Mouse (Mus musculus): ENCODE measurements around the gene I830077J02Rik. TPM values are rescaled to one million over a fixed set of nuclear protein-coding genes. Genes with fewer than 3 reads are reported as not detected.

The I830077J02Rik gene
- polyA plus RNA-seq, 1 experiment from 2014 or later, result 0.93 TPM

DNA sequence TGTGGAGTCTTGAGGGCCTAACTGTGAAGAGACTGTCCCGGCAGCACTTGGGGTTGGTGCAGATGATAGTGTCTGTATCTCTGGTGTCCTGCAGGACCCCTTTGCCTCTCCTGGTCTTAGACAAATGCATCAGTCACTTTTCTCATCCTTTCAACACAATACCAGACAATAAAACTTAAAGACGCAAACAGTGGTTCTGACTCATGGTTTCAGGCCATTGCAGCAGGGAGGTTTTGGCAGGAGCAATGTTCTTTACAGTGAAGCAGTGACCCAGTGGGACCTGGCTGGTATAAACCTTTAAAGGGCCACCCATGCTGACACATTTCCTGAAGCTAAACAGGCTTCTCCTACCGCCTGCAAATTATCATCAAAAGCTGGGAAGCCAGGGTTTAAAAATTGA, 41.3 kb downstream of the I830077J02Rik start:
- no peak overlapping the region for H3K4me3 ChIP-seq (ENCODE audit: low read length)
- no peak for ATAC-seq (ENCODE audit: low read depth)
- 61% methylated on average over 3 of the region's 3 CpGs for WGBS
- no peaks in the 10 kb centered on the region for H3K9me3 ChIP-seq (ENCODE audit: control insufficient read depth, low read length)
- no peaks in the 10 kb centered on the region for H3K27me3 ChIP-seq (ENCODE audit: control insufficient read depth, insufficient read depth, low read depth, low read length)
- no peak overlapping the region for H3K9ac ChIP-seq (ENCODE audit: low read length)
- no peak overlapping the region for H3K4me2 ChIP-seq (ENCODE audit: low read depth, low read length)
- H3K4me1 ChIP-seq (replicated peaks; ENCODE audit: control insufficient read depth, insufficient read depth, low read length), result peaks cover 18% of the 10 kb centered on the region
- H3K36me3 ChIP-seq (ENCODE audit: control insufficient read depth, insufficient read depth, low read length), result no peaks in the 10 kb centered on the region
- no peak overlapping the region for H3K27ac ChIP-seq (ENCODE audit: low read length)

DNA sequence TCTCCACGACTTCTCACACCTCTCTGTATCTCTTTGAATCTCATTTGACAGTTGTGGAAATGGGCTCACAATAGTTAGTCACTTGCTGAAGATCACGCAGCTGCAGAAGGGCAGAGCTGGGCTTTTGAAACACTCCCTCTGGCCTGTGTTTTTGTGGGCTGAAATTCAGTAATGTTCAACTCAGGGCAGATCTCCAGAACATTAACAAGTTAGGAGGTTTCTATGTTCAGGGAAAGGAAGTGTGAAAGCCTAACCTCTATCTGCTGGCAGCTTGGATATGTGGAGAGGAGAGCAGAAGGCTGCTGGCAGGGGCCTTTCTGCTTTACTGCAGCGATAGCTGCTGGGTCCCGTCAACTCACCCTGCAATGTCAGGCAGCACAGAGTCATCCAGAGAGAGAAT, 42.2 kb downstream of the I830077J02Rik start:
- 60% methylated on average over 4 of the region's 4 CpGs for WGBS
- no peak overlapping the region for H3K9ac ChIP-seq (ENCODE audit: low read length)
- H3K27ac ChIP-seq (ENCODE audit: low read length), result no peak overlapping the region

DNA sequence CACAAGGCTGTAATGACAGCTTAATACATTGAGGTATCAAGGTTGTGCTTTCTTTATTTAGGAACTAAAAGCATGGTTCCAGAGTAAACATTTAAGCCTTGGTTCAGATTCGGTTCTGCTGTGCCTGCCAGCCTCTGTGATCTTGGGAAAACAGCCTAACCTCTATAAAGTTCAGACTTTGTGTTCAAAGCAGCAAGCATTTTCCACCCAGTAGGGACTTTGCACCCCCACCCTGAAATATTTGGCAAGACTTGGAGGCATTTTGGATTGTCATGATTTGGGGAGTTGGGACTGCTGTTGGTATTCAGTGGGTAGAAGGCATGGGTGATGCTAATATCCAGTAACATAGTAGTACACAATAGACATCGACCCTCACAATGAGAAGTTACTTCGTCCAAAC, 43.5 kb downstream of the I830077J02Rik start:
- Histone ChIP-seq H3K9ac (ENCODE audit: low read length) (no peak overlapping the region), H3K27ac (ENCODE audit: low read length) (no peak overlapping the region), H3K36me3 (ENCODE audit: control insufficient read depth, insufficient read depth, low read length) (no peaks in the 10 kb centered on the region), H3K4me3 (ENCODE audit: low read length) (no peak overlapping the region), H3K9me3 (ENCODE audit: control insufficient read depth, low read length) (no peaks in the 10 kb centered on the region), H3K27me3 (ENCODE audit: control insufficient read depth, insufficient read depth, low read depth, low read length) (no peaks in the 10 kb centered on the region), H3K4me2 (ENCODE audit: low read depth, low read length) (no peak overlapping the region), H3K4me1 (replicated peaks; ENCODE audit: control insufficient read depth, insufficient read depth, low read length) (peaks cover 3% of the 10 kb centered on the region; the same call in 1 of the 2 replicates)
- WGBS, result 66% methylated on average over 3 of the region's 3 CpGs
- no peak for ATAC-seq (ENCODE audit: low read depth)

More for the DNA sequence above, 42.2 kb downstream of the I830077J02Rik start:
- Histone ChIP-seq H3K36me3 (ENCODE audit: control insufficient read depth, insufficient read depth, low read length) (no peaks in the 10 kb centered on the region), H3K4me1 (replicated peaks; ENCODE audit: control insufficient read depth, insufficient read depth, low read length) (peaks cover 15% of the 10 kb centered on the region), H3K4me3 (ENCODE audit: low read length) (no peak overlapping the region), H3K9me3 (ENCODE audit: control insufficient read depth, low read length) (no peaks in the 10 kb centered on the region), H3K27me3 (ENCODE audit: control insufficient read depth, insufficient read depth, low read depth, low read length) (no peaks in the 10 kb centered on the region), H3K4me2 (ENCODE audit: low read depth, low read length) (no peak overlapping the region)
- ATAC-seq (ENCODE audit: low read depth), result no peak

DNA sequence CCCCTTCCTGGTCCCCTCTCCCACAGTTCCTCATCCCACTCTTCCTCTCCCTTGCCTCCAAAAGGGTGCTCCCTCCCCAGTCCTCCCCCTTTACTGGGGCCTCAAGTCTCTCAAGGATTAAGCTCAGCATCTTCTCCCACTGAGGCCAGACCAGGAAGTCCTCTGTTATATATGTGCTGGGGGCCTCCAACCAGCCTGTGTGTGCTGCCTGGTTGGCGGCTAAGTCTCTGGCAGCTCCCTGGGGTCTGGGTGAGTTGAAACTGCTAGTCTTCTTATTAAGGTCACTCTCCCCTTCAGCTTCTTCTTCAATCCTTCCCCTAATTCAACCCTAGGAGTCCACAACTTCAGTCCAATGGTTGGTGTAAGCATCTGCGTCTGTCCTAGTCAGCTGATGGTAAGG, 49.4 kb downstream of the I830077J02Rik start:
- Histone ChIP-seq H3K27me3 (ENCODE audit: control insufficient read depth, insufficient read depth, low read depth, low read length) (no peaks in the 10 kb centered on the region), H3K9me3 (ENCODE audit: control insufficient read depth, low read length) (no peaks in the 10 kb centered on the region), H3K4me2 (ENCODE audit: low read depth, low read length) (no peak overlapping the region), H3K36me3 (ENCODE audit: control insufficient read depth, insufficient read depth, low read length) (no peaks in the 10 kb centered on the region), H3K9ac (ENCODE audit: low read length) (no peak overlapping the region), H3K4me1 (replicated peaks; ENCODE audit: control insufficient read depth, insufficient read depth, low read length) (no peaks in the 10 kb centered on the region), H3K27ac (ENCODE audit: low read length) (no peak overlapping the region), H3K4me3 (ENCODE audit: low read length) (no peak overlapping the region)
- ATAC-seq (ENCODE audit: low read depth), result no peak
- WGBS, result 94% methylated on average over 2 of the region's 2 CpGs

DNA sequence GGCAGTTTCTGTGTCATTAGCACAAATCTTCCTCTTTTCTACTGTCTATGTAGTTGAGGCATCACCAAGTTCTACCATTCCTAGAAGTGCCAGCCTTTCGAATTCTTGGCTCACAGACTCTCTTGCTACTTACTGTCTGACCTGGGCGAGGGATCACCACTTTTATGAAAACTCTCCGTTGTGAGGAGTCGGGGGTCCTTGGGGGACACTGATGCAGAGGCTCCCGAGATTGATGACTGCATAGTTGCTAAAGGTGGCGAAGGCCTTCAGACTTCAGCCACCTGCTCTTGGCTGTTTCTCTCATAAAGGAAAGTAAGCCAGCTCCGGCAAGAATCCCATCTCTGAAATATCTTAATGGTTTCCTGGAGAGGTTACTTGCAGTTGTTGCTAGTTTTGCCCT, 50.4 kb downstream of the I830077J02Rik start:
- Histone ChIP-seq H3K4me1 (replicated peaks; ENCODE audit: control insufficient read depth, insufficient read depth, low read length) (0 out of 2 replicates have a peak, but pooled peaks cover under 1% of the 10 kb centered on the region), H3K4me2 (ENCODE audit: low read depth, low read length) (no peak overlapping the region), H3K9ac (ENCODE audit: low read length) (no peak overlapping the region), H3K27ac (ENCODE audit: low read length) (no peak overlapping the region), H3K27me3 (ENCODE audit: control insufficient read depth, insufficient read depth, low read depth, low read length) (no peaks in the 10 kb centered on the region), H3K36me3 (ENCODE audit: control insufficient read depth, insufficient read depth, low read length) (no peaks in the 10 kb centered on the region), H3K4me3 (ENCODE audit: low read length) (no peak overlapping the region), H3K9me3 (ENCODE audit: control insufficient read depth, low read length) (no peaks in the 10 kb centered on the region)
- ATAC-seq (ENCODE audit: low read depth), result no peak
- 90% methylated on average over 7 of the region's 7 CpGs for WGBS

DNA sequence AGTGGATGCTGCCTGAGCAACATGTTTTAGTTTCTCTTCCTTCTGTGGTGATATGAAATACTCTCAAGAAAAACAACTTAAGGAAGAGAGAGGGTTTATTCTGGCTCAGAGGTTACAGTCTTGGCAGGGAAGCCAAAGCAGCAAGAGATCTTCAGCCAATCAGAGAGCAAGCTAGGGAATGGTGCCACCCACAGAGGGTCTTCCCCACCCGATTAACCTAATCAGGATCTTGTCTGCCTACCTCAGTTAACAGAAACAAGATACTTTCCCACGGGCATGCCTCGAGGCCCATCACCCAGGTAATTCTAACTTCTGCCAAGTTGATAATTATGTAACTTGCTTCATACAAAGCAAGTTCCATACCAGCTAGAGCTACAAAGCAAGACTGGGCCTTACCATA, 52.0 kb downstream of the I830077J02Rik start:
- ATAC-seq (ENCODE audit: low read depth), result no peak
- WGBS, result 43% methylated on average over 3 of the region's 3 CpGs
- H3K4me1 ChIP-seq (replicated peaks; ENCODE audit: control insufficient read depth, insufficient read depth, low read length), result 0 out of 2 replicates have a peak, but pooled peaks cover 3% of the 10 kb centered on the region
- no peak overlapping the region for H3K9ac ChIP-seq (ENCODE audit: low read length)
- no peak overlapping the region for H3K27ac ChIP-seq (ENCODE audit: low read length)
- no peaks in the 10 kb centered on the region for H3K36me3 ChIP-seq (ENCODE audit: control insufficient read depth, insufficient read depth, low read length)
- H3K27me3 ChIP-seq (ENCODE audit: control insufficient read depth, insufficient read depth, low read depth, low read length), result no peaks in the 10 kb centered on the region
- H3K4me2 ChIP-seq (ENCODE audit: low read depth, low read length), result no peak overlapping the region
- no peak overlapping the region for H3K4me3 ChIP-seq (ENCODE audit: low read length)
- H3K9me3 ChIP-seq (ENCODE audit: control insufficient read depth, low read length), result no peaks in the 10 kb centered on the region

DNA sequence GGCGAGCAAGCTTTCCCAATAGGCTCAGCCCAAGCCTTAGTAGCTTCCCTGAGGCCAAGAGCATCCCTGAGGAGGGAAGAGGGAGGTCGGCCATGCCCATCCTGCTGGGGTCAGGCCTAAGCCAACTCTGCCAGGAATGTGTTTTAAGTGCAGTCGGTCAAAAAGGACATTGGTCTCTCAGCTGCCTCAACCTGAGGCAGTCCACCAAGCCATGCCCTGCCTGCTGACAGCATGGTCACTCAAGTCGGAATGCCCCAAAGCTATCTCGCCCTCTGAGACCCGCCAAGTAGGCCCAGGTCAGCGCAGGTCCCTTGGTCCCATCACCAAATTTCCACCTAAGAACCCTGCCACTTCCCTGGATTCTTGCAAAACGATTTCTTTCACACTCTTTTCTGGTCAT, 53.7 kb downstream of the I830077J02Rik start:
- Histone ChIP-seq H3K36me3 (ENCODE audit: control insufficient read depth, insufficient read depth, low read length) (no peaks in the 10 kb centered on the region), H3K4me1 (replicated peaks; ENCODE audit: control insufficient read depth, insufficient read depth, low read length) (0 out of 2 replicates have a peak, but pooled peaks cover 3% of the 10 kb centered on the region), H3K4me2 (ENCODE audit: low read depth, low read length) (no peak overlapping the region), H3K27ac (ENCODE audit: low read length) (no peak overlapping the region), H3K9me3 (ENCODE audit: control insufficient read depth, low read length) (no peaks in the 10 kb centered on the region), H3K27me3 (ENCODE audit: control insufficient read depth, insufficient read depth, low read depth, low read length) (no peaks in the 10 kb centered on the region), H3K9ac (ENCODE audit: low read length) (no peak overlapping the region), H3K4me3 (ENCODE audit: low read length) (no peak overlapping the region)
- no peak for ATAC-seq (ENCODE audit: low read depth)
- 86% methylated on average over 8 of the region's 8 CpGs for whole genome bisulfite sequencing

DNA sequence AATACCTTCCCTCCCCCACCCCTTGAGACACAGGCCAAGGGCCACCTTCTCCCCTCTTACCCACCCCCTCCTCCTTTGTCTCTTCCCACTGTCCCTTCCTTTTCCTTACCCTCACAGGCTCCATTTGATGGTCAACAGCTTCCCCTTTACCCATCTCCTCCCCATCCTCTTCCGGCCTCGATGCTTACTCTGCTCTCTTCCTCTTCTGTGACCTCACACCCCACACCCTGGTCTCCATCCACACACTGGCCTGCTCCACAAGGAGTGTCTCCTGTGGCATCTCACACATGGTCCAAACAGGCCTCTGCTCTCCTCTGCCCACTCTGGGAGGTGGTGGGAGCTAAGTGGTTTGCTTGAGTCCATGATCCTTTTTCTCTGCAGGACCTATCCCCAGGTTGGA, 54.5 kb downstream of the I830077J02Rik start:
- ATAC-seq (ENCODE audit: low read depth), result peak; percentile 26; the same call in 1 of the 2 replicates
- H3K9me3 ChIP-seq (ENCODE audit: control insufficient read depth, low read length), result no peaks in the 10 kb centered on the region

DNA sequence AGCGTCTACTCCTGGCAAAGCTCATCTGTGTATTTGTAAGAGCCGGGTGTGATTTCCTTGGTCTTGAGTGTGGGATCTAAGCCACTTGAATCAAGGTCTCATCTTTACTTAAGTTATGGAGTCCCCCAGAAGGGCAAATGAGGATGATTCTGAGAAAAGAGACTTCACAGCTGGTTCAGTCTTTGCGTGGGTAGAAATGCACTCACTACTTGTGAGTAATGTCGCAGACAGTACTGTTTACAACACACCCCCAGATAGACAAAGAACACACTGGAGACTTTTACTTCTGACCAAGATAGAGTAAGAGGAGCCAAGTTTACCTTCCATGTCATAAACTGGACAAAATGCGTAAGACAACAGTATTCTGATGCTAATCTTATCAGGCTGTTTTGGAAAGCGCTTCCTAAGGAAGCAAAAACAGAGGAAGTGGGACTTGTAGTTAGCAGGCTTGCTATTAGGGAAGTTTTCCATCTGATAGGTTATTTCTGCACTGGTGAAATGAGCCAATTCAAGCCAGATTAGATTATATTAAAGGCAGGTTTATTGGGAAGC, 55.1 kb downstream of the I830077J02Rik start:
- H3K27me3 ChIP-seq (ENCODE audit: control insufficient read depth, insufficient read depth, low read depth, low read length), result no peaks in the 10 kb centered on the region
- peaks cover 4% of the 10 kb centered on the region for H3K4me1 ChIP-seq (replicated peaks; ENCODE audit: control insufficient read depth, insufficient read depth, low read length)
- 0 out of 2 replicates have a peak, but pooled peaks have one; percentile 23 for ATAC-seq (ENCODE audit: low read depth)
- 61% methylated on average over 6 of the region's 6 CpGs for WGBS
- H3K27ac ChIP-seq (ENCODE audit: low read length), result no peak overlapping the region
- no peak overlapping the region for H3K4me2 ChIP-seq (ENCODE audit: low read depth, low read length)
- no peak overlapping the region for H3K4me3 ChIP-seq (ENCODE audit: low read length)
- no peaks in the 10 kb centered on the region for H3K36me3 ChIP-seq (ENCODE audit: control insufficient read depth, insufficient read depth, low read length)
- H3K9me3 ChIP-seq (ENCODE audit: control insufficient read depth, low read length), result no peaks in the 10 kb centered on the region
- no peak overlapping the region for H3K9ac ChIP-seq (ENCODE audit: low read length)

More for the DNA sequence above, 54.5 kb downstream of the I830077J02Rik start:
- Histone ChIP-seq H3K36me3 (ENCODE audit: control insufficient read depth, insufficient read depth, low read length) (no peaks in the 10 kb centered on the region), H3K4me1 (replicated peaks; ENCODE audit: control insufficient read depth, insufficient read depth, low read length) (0 out of 2 replicates have a peak, but pooled peaks cover 3% of the 10 kb centered on the region), H3K4me2 (ENCODE audit: low read depth, low read length) (no peak overlapping the region), H3K4me3 (ENCODE audit: low read length) (no peak overlapping the region), H3K27me3 (ENCODE audit: control insufficient read depth, insufficient read depth, low read depth, low read length) (no peaks in the 10 kb centered on the region), H3K27ac (ENCODE audit: low read length) (no peak overlapping the region), H3K9ac (ENCODE audit: low read length) (no peak overlapping the region)
- 75% methylated on average over 2 of the region's 2 CpGs for WGBS

All from lung, embryonic 16.5 days (tissue).